Mouse (Mus musculus) adipose tissue, adult 10 weeks (tissue): ENCODE data around the gene S100a2. TPM values are rescaled to one million over a fixed set of nuclear protein-coding genes. Genes with fewer than 3 reads are reported as not detected.

Experiments used
- polyA plus RNA-seq: library from polyadenylated mRNA; stranded (reverse); fragments of 350-450 nt; fragmentation: Illumina TruSeq; extraction: RNeasy Lipid Tissue Mini Kit (QIAGEN cat#74804); gene quantifications from one replicate; pipeline ENCODE4 v1.2.3, GENCODE M21; 2014; ENCODE audit warnings: low read depth, low replicate concordance

Gene S100a2
- not detected for polyA plus RNA-seq

DNA sequence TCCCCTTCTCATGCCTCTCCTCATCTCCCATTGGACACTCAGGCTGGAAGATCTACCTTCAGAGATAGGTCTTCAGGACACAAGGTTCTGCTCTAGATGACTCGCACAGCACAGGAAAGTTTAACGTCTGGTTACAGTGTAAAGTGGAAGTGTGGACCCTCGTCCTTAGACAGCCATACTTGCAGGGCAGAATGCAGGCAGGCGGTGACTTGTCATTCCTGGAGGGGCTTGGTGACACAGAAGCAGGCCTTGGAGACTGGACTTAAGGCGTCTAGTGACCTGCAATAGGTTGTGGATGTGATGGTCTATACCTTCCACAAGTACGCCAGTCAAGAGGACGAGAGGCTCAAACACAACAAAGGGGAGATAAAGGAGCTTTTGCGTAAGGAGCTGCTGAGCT, at the start of gene S100a2:
Gene S100a2 (plus strand): TSS at position 301 of the 400 bp plus-strand sequence.

DNA sequence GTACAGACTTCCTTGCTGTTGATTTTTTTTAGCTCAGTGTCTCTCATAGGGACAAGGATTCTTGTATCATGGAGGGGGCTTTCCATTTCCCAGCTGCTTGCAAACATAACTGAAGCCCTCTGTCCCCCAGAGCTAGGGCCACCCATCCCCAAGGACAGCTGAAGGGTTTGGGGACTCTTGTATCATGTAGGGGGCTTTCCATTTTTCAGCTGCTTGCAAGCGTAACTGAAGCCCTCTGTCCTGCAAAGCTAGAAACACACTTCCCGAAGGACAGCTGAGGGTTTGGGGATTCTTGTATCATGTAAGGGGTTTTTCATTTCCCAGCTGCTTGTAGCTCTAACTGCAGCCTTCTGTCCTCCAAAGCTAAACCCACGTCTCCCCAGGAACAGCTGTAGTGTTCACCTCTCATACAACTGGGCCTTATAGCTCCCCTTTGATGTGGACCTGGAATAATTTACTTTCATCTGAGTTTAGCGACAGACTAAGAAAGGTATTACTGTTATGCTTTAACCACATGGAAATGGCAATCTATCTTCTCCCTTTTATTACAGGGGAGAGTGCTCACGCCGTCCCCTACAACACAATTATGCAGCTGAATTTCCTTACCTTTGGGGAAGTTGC, 29.9 kb upstream of the S100a2 start, which contains the start of gene S100a3:
Gene S100a3 (plus strand): TSS at position 571 of the 621 bp plus-strand sequence.

DNA sequence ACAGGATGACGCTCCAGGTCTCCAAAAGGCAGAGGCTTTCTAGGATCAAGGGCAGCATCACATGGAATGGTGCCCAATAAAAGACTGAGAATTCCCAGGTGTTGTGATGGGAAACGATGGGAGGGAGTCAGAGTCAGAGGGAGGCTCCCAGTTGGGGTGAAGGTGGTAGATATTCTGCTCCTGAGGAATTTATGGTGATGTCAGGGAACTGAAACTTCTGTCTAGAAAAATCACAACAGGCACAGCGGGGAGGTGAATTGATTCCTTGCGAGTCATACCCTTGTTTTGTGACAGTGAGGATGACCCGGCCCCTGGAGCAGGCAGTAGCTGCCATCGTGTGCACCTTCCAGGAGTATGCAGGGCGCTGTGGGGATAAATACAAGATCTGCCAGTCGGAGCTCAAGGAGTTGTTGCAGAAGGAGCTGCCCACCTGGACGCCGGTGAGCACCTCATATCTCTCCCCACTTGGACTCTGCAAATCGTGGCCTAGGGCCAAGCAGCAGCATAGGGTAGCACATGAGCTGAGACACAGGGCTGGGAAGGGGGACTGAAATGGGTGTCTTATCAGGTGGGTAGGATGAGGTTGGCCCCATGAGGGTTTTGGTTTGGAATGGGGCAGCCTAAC, 11.6 kb downstream of the S100a2 start, which contains the start of gene Gm42674:
Gene Gm42674 (plus strand): TSS at position 419 of the 625 bp plus-strand sequence.

DNA sequence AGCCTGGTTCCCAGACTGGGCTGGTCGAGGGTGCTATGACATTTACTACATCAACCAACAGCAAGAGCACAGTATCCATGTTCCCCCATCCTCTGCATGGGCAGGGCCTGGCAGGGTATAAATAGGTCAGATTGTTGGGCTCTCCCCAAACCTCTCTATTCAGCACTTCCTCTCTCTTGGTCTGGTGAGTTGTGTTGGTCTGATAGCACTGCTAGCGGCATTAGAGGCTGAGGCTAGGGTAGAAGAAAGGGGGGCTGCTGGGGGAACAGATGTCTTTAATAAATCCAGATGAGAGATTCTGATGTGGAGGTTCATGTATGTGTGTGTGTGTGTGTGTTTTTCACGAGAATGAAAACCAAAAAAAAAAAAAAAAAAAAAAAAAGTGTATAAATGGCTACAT, 13.6 kb downstream of the S100a2 start, which contains the start of gene S100a4:
Gene S100a4 (plus strand): TSS at position 149 of the 400 bp plus-strand sequence.

DNA sequence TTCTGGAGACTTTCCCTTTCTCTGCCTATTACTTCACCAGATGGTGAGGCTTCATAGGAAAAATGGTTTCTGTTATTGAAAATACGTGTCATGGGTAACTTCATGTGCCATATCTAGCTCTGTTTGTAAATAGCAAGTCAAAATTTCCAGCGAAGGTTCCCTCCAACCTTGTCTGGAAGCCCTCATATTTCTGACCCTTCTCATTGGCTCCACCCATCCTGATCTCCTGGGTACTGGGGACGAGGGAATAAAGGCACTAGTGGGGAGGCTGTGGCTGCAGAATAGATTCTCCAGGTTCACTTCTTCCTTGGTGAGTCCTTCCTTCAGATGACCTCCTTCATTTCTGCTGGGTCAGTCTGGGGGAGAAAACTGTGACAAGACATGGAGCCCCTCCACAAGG, 18.2 kb downstream of the S100a2 start, which contains the start of gene S100a5:
Gene S100a5 (plus strand): TSS at position 301 of the 400 bp plus-strand sequence.

DNA sequence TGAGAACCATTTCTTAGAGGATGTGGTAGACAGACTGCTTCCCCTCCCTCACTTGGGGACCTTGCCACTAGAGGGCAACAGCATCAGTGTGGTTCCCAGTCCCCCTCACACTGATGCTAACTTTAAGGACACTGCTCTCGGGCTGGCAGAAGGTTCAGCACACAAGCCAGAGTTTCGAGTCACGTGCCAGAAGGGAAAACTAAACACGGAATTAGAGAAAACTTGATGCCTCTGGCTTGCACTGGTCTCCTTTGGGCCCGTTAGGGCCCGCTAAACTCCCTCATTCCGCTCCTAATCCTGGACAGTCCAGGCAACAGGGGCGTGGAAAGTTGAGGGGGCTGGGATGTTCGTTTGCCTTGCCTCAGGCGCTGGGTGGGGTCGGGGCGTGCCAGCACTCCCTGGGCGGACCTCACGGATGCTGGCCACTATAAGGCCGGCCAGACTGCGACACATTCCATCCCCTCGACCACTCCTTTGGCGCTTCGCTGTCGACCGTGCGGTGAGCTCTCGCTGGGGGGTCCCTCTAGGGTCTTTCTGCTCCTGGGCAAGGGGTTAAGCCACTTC, 22.8 kb downstream of the S100a2 start, which contains the start of gene S100a6:
Gene S100a6 (plus strand): TSS at position 155 of the 564 bp plus-strand sequence.

Other genes with a start within 250 kb of the S100a2 start
- gene Slc27a3, start 200.3 kb upstream of the S100a2 start, polyA plus RNA-seq, result 5.7 TPM
- 33.2 TPM for gene Ints3, start 156.6 kb upstream of the S100a2 start, polyA plus RNA-seq
- 28.7 TPM for gene Npr1, start 124.4 kb upstream of the S100a2 start, polyA plus RNA-seq
- 60.7 TPM for gene Ilf2, start 114.1 kb upstream of the S100a2 start, polyA plus RNA-seq
- gene Snapin, start 99.2 kb upstream of the S100a2 start, polyA plus RNA-seq, result 66.2 TPM
- gene Chtop, start 80.7 kb upstream of the S100a2 start, polyA plus RNA-seq, result 83.0 TPM
- 258 TPM for gene S100a1, start 75.9 kb upstream of the S100a2 start, polyA plus RNA-seq
- gene S100a13, start 75.8 kb upstream of the S100a2 start, polyA plus RNA-seq, result 64.5 TPM
- gene S100a14, start 63.4 kb upstream of the S100a2 start, polyA plus RNA-seq, result 8.3 TPM
- gene S100a16, start 53.0 kb upstream of the S100a2 start, polyA plus RNA-seq, result 139 TPM
- not detected for gene S100a3, start 29.7 kb upstream of the S100a2 start, polyA plus RNA-seq
- not detected for gene Gm42674, start 11.7 kb downstream of the S100a2 start, polyA plus RNA-seq
- gene S100a4, start 13.5 kb downstream of the S100a2 start, polyA plus RNA-seq, result 80.2 TPM
- gene S100a5, start 18.3 kb downstream of the S100a2 start, polyA plus RNA-seq, result not detected
- 241 TPM for gene S100a6, start 22.6 kb downstream of the S100a2 start, polyA plus RNA-seq
- gene S100a7a, start 63.8 kb downstream of the S100a2 start, polyA plus RNA-seq, result 0.73 TPM
- gene S100a8, start 78.7 kb downstream of the S100a2 start, polyA plus RNA-seq, result 2.7 TPM
- 2.7 TPM for gene S100a9, start 105.5 kb downstream of the S100a2 start, polyA plus RNA-seq
- gene Pglyrp4, start 136.7 kb downstream of the S100a2 start, polyA plus RNA-seq, result 0.48 TPM
- not detected for gene Gm5849, start 187.6 kb downstream of the S100a2 start, polyA plus RNA-seq